Mouse (Mus musculus): ENCODE measurements around the gene Olfr63. TPM values are rescaled to one million over a fixed set of nuclear protein-coding genes. Genes with fewer than 3 reads are reported as not detected.

Gene Olfr63
- total and polyA plus RNA-seq, 2 experiments from 2014 or later: not detected

Other genes starting within 250 kb of the Olfr63 start
- 10.8 and 20.8 TPM in 2 replicates for gene Zfp763, start 231.3 kb upstream of the Olfr63 start, total RNA-seq (2014; rRNA removed)
- gene Zfp763, start 231.3 kb upstream of the Olfr63 start, polyA plus RNA-seq (2015; fragmentation: Nextera tagmentation; extraction: Ambion mirVana): 18.2 and 19.7 TPM in 2 replicates
- gene 4921501E09Rik, start 196.6 kb upstream of the Olfr63 start, total RNA-seq (2014; rRNA removed): not detected in 2 replicates
- gene 4921501E09Rik, start 196.6 kb upstream of the Olfr63 start, polyA plus RNA-seq (2015; fragmentation: Nextera tagmentation; extraction: Ambion mirVana): not detected in 2 replicates
- 21.9 and 26.0 TPM in 2 replicates for gene Zfp563, start 175.4 kb upstream of the Olfr63 start, total RNA-seq (2014; rRNA removed)
- 11.7 and 13.1 TPM in 2 replicates for gene Zfp563, start 175.4 kb upstream of the Olfr63 start, polyA plus RNA-seq (2015; fragmentation: Nextera tagmentation; extraction: Ambion mirVana)
- 0.09 and 0.11 TPM in 2 replicates for gene Morc2b, start 125.0 kb upstream of the Olfr63 start, total RNA-seq (2014; rRNA removed)
- gene Morc2b, start 125.0 kb upstream of the Olfr63 start, polyA plus RNA-seq (2015; fragmentation: Nextera tagmentation; extraction: Ambion mirVana): 0.15 and 0.27 TPM in 2 replicates
- gene Olfr55, start 96.2 kb upstream of the Olfr63 start, total RNA-seq (2014; rRNA removed): not detected in 2 replicates
- not detected in 2 replicates for gene Olfr55, start 96.2 kb upstream of the Olfr63 start, polyA plus RNA-seq (2015; fragmentation: Nextera tagmentation; extraction: Ambion mirVana)
- not detected in 2 replicates for gene Olfr239, start 73.4 kb upstream of the Olfr63 start, total RNA-seq (2014; rRNA removed)
- not detected in 2 replicates for gene Olfr239, start 73.4 kb upstream of the Olfr63 start, polyA plus RNA-seq (2015; fragmentation: Nextera tagmentation; extraction: Ambion mirVana)
- 0.22 TPM in 1 of 2 replicates, not detected in the other for gene Olfr1564, start 43.0 kb upstream of the Olfr63 start, total RNA-seq (2014; rRNA removed)
- gene Olfr1564, start 43.0 kb upstream of the Olfr63 start, polyA plus RNA-seq (2015; fragmentation: Nextera tagmentation; extraction: Ambion mirVana): not detected in 2 replicates
- gene Zfp955a, start 9.5 kb upstream of the Olfr63 start, total RNA-seq (2014; rRNA removed): 13.9 and 20.6 TPM in 2 replicates
- gene Zfp955a, start 9.5 kb upstream of the Olfr63 start, polyA plus RNA-seq (2015; fragmentation: Nextera tagmentation; extraction: Ambion mirVana): 20.1 and 20.4 TPM in 2 replicates
- 17.2 and 21.0 TPM in 2 replicates for gene Zfp955b, start 24.9 kb downstream of the Olfr63 start, total RNA-seq (2014; rRNA removed)
- gene Zfp955b, start 24.9 kb downstream of the Olfr63 start, polyA plus RNA-seq (2015; fragmentation: Nextera tagmentation; extraction: Ambion mirVana): 16.2 and 16.7 TPM in 2 replicates
- 20.9 and 27.2 TPM in 2 replicates for gene Zfp81, start 94.2 kb downstream of the Olfr63 start, total RNA-seq (2014; rRNA removed)
- 14.6 and 18.1 TPM in 2 replicates for gene Zfp81, start 94.2 kb downstream of the Olfr63 start, polyA plus RNA-seq (2015; fragmentation: Nextera tagmentation; extraction: Ambion mirVana)
- 13.6 and 28.9 TPM in 2 replicates for gene Zfp101, start 130.0 kb downstream of the Olfr63 start, total RNA-seq (2014; rRNA removed)
- gene Zfp101, start 130.0 kb downstream of the Olfr63 start, polyA plus RNA-seq (2015; fragmentation: Nextera tagmentation; extraction: Ambion mirVana): 6.8 and 9.0 TPM in 2 replicates
- not detected in 2 replicates for gene Actl9, start 168.2 kb downstream of the Olfr63 start, total RNA-seq (2014; rRNA removed)
- not detected in 2 replicates for gene Actl9, start 168.2 kb downstream of the Olfr63 start, polyA plus RNA-seq (2015; fragmentation: Nextera tagmentation; extraction: Ambion mirVana)